Mouse (Mus musculus) embryo, embryonic 11 days (tissue): ENCODE data around the gene Prkch.
"Not testable (repeated sequence)": the region's sequence is repeated elsewhere in the genome, so short reads cannot be mapped to it uniquely, and the experiment has no call there.

ENCODE experiments used
- DNase-seq: peaks from one replicate; pipeline ENCODE4 v3.0.0-alpha.2; 2015

The Prkch gene

DNA sequence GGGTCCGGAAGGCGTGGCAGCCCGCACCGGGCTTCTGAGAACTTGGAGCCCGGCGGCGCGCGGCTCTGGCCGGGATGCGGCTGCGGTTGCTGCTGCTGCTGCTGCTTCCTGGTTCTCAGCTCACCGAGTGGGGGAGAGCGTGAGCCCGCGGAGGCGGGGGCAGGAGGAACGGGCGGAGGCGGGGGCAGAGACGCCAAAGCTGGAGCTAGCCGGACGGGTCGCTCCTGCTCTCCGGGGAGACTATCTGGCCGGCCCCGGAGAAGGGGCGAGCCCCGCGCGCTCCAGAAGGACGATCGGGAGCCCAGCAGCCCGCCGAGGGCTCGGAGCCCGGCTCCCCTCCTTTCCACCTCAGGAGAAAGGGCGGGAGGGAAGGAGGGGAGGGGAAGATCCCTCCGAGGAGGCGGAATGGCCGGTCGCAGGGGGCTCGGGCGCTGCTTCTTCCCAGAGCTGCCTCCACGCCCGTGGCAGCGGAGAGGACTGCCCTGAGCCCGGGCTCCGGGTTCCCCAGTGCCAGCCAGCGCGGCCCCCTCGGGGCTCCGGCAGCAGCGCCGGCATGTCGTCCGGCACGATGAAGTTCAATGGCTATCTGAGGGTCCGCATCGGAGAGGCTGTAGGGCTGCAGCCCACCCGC is at the start of gene Prkch:
Gene Prkch, plus strand, starts transcription at position 187 of the 631 bp plus-strand sequence.
- peak; percentile 90 for DNase-seq

DNA sequence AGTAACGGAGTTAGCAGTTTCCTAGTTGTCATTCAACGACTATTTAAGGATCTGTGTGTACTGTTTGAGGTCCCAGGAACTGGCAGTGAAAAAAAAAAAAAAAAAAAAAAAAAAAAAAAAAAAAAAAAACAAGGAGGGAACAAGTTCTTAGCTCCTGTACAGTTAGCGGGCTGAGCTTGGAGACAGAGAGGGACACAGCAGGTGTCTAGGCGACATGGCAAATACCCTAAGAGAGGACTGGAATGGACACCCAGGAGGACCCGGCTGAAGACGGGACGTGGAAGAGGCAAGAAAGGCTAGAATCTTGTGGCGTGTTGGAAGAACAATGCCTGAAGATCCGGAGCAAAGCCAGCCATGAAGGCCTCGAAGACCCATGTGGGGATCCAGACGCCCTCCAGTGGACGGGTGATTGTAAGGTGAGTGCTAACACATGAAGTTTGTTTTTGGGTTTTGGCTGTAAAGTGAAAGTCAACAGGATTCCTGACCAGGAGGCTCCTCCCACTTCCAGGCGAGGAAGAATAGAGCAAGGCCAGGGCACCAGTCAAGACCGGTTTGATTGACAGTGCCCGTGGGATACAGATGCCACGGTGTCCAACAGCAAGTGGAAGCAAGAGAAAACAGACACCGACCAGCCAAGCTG is 47.0 kb upstream of the Prkch start:
- DNase-seq, result peak; percentile 61

DNA sequence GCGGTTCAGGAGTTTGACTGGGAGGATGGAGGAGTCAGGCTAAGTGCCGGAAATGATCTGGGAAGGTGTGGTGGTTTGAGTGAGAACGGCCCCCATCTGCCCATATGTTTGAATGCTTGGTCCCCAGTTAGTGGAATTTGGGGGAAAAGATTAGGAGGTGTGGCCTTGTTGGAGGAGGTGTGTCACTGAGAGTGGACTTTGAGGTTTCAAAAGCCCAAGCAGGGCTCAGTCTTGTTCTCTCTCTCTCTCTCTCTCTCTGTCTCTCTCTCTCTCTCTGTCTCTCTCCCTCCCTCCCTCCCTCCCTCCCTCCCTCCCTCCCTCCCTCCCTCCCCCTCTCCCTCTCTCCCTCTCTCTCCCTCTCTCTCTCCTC is 46.5 kb upstream of the Prkch start:
- DNase-seq, result not testable (repeated sequence)

DNA sequence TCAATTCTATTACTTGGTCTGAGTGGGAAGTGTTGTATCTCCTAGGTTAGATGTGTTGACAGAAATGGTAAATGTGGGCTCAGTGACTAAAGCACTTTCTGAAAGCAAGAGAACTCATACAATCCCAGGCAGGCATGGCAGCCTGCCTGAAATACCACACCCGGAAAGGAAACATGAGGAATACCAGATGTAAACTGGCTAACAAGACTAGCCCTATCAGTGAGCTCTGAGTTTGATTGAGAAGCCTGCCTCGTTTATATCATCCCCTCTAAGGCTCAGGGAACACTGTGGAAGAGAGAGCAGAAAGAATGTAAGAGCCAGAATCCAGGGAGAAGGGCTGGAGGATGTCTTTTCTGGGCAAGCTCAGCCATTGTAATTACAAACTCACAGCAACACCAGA is 45.4 kb upstream of the Prkch start:
- no peak for DNase-seq

GRCm38 (mm10) chr12:73540402-73540801 is 44.2 kb upstream of the Prkch start:
- no peak for DNase-seq

DNA sequence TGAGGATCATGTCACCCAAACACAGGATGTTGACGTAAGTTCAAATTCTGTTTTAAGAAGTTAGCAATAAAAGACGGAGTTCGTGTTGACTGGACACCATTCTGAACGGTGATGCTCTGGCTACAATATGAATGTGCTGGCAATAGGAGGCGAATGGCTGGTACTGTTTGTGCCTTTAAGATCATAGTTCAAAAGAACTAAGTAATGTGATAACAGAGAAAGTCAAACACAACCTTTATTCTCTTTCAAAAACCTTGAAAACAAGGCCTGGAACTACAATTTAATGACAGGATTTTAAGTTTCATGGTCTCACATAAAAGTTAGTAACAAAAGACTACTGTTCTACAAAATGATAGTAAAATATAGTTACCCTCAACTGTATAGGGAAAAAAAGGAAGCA is 41.4 kb upstream of the Prkch start:
- DNase-seq, result no peak

- no peak for DNase-seq
Observed at GRCm38 (mm10) chr12:73544736-73545671, 39.6 kb upstream of the Prkch start.

DNA sequence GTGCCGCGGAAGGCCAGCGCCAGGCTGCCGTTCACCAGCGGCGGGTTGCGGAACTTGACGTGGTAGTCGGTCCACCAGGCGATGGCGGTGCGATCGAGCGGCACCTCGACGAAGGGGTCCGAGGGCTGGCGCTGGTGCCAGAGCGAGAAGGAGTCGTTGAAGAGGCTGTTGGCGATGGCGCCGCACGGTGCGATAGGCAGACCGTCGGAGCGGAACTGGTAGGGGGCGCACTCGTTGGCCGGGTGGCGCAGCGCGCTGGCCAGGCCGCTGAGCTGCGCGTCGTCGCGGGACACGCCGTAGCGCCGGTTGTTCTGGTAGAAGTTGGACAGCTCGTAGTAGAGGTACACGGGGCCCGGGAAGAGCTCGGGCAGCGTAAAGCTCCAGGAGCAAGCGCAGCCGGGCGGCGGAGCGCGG is 38.9 kb upstream of the Prkch start:
- peak; percentile 76 for DNase-seq

DNA sequence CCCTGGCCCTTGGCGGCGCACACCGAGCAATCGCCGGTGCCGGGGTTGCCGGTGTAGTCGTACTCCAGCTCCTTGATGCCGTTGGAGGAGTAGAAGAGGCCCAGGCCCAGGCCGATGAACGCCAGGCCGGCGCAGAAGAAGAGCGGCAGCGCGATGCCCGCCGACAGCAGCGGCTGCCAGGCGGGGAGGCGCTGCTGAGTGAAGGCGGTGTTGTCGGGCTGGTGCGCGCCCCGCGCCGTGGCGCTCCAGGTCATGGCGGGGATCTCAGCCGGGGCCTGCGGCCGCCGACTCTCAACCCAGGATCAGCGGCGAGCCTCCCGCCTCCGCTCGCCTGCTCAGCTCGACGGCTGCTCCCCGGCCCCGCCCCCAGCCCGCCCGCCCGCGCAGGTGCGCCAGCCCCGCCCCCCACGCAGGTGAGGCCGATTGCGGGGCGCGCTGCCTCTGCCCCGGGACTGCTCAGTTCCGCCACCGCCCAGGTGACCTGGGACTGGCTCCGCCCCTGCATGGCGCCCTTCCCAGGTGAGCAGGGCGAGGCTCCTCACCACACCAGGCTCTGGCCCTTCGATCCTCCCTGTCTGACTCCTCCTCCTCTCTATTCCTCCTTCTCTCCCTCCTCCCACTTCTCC is 38.4 kb upstream of the Prkch start, which contains the start of gene Tmem30b:
Gene Tmem30b, minus strand, starts transcription at position 307 of the 626 bp plus-strand sequence.
- no peak for DNase-seq

DNA sequence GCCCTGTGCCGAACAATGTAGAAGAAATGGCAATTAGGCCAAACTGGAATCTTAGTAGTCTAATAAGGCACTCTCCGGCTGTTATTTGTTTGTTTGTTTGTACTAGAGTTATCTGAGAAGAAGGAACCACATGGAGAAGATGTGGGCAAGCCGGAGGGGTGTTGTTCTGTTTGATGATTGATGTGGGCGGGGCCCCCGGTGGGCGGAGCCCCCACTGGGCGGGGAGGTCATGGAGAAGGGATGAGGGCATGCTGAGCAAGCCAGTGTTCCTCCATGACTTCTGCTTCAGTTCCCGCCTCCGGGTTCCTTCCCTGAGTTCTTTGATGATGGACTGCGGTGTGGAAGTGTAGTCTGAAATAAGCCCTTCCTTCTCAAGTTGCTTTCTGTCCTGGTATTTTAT is 37.0 kb upstream of the Prkch start:
- DNase-seq, result no peak

DNA sequence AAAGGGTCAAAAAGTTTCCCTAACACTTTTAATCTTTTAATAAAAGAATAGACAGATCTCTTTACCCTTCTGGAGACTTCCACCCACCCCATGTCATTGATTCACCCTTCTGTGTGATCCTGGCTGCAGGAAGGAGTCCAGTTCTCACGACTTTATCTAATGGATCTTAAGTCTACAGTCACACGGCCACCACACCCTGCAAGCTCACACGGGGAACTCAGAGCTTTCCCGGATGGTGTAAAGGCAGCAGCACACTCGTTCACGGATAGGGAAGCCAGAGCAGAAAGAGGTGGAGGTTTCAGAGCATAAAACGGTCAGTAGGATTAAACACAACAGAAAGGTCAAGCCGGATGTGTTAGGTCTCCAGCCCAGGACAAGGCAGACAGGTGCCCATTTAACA is 36.3 kb upstream of the Prkch start:
- no peak for DNase-seq

- DNase-seq, result peak; percentile 85
Observed at GRCm38 (mm10) chr12:73554155-73554554, 30.4 kb upstream of the Prkch start.

GRCm38 (mm10) chr12:73558525-73559195 is 25.9 kb upstream of the Prkch start:
- no peak for DNase-seq

GRCm38 (mm10) chr12:73560091-73560490 is 24.5 kb upstream of the Prkch start:
- no peak for DNase-seq

DNA sequence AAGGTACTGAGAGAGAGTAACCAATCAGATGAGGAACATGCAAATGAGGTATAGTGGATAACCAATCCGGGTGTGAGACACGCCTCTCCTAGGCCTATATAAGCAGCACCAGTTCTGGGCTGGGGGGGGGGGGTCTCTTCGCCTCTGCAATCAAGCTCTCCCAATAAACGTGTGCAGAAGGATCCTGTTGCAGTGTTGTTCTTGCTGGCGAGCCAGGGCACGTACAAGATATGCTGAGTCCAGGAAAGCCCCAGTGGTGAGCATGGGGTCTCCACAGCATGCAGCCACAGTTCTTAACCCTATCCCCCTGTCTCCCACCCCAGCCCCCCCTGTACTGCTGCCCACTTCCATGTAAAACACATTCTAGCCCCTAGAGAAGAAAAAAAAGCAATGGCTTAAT is 21.5 kb upstream of the Prkch start:
- DNase-seq, result not testable (repeated sequence)

GRCm38 (mm10) chr12:73564176-73564575 is 20.4 kb upstream of the Prkch start:
- no peak for DNase-seq

GRCm38 (mm10) chr12:73564795-73565619 is 19.6 kb upstream of the Prkch start:
- DNase-seq, result peak; percentile 81

- no peak for DNase-seq
Observed at GRCm38 (mm10) chr12:73565620-73565969, 19.0 kb upstream of the Prkch start.

DNA sequence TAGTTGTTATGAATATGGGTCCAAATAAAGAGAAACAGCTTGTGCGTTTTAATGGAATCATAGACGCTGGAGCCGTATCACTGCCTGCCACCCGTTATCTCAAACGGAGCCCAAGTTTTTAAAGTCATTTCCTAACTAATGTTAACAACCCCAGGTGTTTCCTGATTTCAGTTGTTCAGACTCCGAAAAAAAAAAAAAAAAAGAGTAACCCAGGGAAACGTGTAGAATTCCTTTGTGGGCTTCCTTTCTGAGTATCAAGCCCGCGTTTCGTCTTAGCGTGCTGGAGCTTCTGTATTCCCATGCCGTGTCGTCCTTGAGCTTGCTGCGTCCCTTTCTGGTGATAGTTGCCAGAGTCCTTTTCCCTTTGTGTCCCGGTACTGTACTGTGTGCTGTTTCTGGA is 10.0 kb upstream of the Prkch start:
- no peak for DNase-seq

DNA sequence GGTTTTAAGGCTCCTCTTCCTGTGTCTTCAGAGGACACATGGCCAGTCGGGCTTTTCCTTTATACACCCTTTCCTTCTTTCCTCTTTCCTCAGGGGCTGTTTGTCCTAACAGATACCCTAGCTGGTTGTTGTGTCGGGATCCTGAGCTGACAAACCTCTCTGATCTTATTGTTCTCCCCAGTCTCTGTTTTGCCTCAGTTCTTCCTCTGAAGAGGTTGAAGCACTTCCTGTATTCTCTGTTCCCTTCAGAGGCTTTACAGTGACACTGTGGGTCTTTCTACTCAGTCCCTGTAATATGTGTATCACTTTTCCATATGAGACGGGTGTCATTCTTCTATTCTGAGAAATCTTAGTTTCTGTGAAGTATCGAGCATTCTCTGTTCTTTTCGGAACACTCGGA is 6.5 kb upstream of the Prkch start:
- no peak for DNase-seq

DNA sequence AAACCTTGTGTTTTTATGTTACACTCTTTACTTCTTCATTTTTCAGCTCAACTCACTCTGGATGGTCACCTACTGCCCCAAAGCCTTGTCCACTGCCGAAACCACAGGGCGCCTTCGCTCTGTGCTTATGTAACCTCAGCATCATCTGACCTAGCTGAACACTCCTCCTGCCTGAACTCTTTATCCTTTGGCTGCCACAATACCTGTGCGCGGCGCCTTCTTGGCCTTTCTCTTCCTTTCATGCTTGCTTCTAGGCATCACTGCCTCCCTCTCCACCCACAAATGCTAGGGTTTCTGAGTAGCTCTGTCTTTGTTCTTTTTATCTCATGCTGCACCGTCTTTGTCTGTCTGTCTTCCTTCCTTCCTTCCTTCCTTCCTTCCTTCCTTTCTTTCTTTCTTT is 3.8 kb upstream of the Prkch start:
- DNase-seq, result no peak

DNA sequence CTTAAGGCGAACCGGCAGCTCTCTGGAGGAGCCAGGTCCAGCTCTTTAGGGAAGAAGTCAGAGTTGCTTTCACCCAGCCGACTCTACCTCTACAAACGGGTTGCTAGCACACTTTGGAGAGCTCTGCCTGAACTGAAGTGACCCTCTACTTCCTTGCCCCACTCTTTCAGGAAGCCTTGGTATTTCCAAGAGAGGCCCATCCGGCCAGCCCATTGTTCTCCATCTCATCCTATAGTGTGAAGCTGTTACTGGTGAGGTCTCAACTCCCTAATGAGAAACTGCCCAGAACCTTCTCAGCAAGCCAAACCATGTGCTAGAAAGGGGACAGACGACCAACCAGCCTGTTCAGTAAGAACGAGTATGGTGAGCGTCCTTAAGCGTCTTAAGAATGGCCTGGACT is 1.3 kb upstream of the Prkch start:
- no peak for DNase-seq
